Mouse (Mus musculus): ENCODE results near the gene Ninl. TPM values are rescaled to one million over a fixed set of nuclear protein-coding genes. Genes with fewer than 3 reads are reported as not detected.

Gene Ninl
- total RNA-seq, 2 experiments from 2014 or later, result 0.29 to 0.43 TPM

- DNase-seq, result no peak
Measured at GRCm38 (mm10) chr2:150997618-150998017, 41.6 kb downstream of the Ninl start.

DNA sequence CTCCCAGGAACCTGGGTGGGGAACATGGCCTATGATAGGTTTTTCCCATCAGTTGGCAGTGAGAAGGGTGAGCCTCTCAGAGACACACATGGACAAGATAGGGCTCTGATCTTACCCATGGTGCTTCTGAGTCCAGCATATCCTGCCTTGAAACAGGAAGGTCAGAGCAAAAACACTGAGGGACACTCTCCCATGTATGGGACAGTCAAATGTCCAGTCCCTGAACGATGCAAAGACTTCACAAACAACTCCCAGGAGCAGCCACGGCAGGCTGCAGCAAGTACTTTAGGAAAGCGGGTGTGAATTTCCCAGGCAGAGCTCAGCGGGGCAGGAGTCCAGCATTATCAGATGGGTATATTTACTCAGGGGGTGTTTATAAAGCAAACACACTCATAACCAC is 43.9 kb downstream of the Ninl start:
- DNase-seq, result no peak

- no peak for DNase-seq
Measured at GRCm38 (mm10) chr2:150991050-150991449, 48.1 kb downstream of the Ninl start.

DNA sequence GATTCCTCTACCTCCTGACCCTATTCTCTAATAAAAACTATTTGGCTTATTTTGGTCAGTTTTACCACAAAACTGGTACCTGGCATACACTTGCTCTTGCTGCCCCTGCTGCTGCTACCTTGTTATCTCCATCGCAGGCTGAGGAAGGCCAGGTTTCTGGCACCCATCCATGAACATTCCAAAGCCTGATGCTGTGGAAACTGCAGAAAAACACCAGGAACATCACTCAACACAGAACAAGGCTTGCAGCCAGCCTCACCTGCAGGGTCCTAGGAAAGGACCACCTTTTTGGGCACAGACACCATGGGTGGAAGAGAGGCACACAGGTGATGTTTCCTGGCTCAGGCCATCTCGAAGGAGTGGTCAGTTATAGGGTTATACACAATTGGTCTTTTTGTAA is 48.7 kb downstream of the Ninl start:
- no peak for DNase-seq

DNA sequence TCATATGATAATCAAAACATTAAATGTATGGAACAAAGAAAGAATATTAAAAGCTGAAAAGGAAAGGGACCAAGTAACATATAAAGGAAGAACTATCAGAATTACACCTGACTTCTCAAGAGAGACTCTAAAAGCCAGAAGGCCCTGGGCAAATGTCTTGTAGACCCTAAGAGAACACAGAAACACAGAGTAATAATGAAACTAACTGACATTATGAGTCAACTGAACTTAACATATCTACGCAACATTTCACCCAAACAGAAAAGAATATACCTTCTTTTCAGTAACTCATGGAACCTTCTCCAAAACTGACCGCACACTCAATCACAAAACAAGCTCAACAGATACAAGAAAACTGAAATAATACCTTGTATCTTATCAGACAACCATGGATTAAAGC is 53.8 kb downstream of the Ninl start:
- DNase-seq, result no peak

GRCm38 (mm10) chr2:150982051-150982450 is 57.1 kb downstream of the Ninl start:
- no peak for DNase-seq

DNA sequence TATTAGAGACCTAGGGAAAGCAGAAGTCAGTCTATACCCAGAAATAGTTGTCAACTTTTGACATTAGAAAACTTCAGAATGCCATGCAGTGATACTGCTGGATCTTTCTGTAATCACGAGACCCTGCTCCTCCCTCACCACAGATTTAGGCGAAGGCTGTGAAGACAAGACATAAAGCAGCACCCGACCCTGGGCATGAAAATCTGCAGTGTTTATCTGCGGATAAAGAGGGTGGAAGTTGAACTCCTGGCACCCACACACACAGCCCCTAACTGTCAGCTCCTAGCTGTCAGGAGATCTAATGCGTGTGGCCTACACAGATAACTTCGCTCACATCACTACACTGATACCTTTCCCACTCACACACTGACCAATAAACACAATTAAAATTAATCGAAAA is 57.7 kb downstream of the Ninl start:
- no peak for DNase-seq

GRCm38 (mm10) chr2:150979861-150980620 is 59.1 kb downstream of the Ninl start:
- DNase-seq, result no peak

DNA sequence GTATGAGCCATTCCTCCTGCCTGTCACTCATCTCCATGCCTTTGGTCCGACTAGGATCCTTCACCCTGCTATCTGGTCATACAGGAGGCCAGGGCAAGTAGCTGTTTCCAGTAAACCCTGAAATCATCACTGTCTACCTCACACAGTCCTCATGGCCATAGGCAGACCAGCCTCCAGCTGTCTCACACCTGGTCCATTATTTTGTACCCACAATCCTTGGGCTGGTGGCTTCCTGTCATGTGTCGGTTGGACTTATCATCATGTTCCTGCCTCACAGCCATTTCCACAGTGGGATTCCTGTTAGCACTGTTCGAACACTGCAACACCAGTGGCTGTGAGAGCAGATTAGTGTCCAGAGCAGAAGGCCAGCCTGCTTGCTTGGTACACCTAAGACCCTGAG is 60.4 kb downstream of the Ninl start:
- no peak for DNase-seq

DNA sequence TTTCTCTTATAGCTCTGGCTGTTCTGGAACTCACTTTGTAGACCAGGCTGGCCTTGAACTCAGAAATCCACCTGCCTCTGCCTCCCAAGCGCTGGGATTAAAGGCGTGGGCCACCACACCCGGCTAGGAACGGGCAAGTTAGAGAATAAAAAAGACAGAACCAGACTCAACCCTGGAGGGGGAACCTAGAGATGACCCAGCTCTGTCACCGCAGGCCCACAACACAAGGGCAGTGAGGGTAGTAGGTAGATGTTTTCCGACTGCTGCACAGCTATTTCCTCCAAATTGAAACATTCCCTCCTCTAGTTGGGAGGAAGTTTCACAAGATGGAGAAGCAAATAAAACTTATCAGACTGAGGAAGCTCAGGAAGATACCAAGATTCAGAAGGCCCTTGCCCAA is 61.5 kb downstream of the Ninl start:
- DNase-seq, result no peak

GRCm38 (mm10) chr2:150976871-150977270 is 62.3 kb downstream of the Ninl start:
- no peak for DNase-seq

- DNase-seq, result no peak
Measured at GRCm38 (mm10) chr2:150973401-150974115, 65.6 kb downstream of the Ninl start.

- DNase-seq, result no peak
Measured at GRCm38 (mm10) chr2:150972681-150973080, 66.5 kb downstream of the Ninl start.

DNA sequence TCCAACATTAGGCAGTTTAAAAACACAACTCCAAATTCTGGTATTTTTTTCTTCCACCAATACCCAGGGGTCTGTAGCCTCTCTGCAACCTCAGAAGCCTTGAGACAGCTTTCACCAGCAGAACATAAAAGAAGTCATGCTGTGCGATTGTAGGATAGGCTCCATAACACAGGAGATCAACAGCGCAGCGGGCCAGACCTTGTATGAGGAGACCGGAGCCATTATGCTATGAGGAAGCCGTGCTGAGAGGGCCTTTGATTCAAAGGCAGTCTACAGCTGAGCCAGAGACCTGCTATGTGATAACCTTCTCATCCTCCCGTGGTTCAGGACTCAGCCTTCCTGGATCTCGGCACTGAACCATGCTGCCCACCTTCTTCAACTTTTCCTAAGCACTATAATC is 67.3 kb downstream of the Ninl start:
- DNase-seq, result no peak

DNA sequence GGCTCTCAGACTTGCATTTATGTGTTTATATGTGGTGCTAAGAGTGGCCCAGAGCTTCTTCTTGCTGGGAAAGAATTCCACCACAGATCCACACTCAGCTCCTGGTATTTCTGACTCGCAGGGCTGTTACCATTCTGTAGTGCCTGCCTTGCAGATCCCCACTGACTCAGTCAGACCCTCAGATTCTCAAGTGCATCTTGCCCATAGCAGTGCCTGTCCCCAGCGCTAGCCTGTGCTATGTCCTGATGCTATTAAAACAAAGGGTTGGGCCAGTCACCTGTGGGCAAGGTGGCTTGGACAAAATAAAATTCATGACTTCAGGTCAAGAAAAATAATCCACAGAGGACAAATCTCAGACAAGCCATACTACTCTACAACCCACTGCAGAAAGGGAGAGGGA is 70.0 kb downstream of the Ninl start:
- DNase-seq, result no peak

GRCm38 (mm10) chr2:150967491-150967890 is 71.7 kb downstream of the Ninl start:
- no peak for DNase-seq

GRCm38 (mm10) chr2:150965951-150966350 is 73.2 kb downstream of the Ninl start:
- no peak for DNase-seq

DNA sequence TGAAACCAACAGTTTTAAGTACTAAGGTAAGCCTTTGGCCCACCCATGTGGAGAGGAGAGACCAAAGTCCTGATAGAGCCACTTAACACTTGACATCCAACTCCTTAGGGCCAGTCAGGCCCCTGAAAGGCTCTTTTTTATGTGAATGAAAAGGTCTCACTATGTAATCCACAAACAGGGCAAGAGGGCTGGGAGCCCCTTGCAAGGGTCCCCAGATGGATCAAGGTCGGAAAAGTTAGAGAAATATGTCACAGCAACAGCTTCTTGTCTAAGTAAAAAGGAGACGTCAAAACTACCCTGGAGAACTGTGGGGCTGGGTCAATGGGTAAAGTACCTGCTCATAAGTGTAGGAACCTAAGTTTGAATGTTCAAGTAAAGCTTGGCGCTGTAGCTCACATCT is 74.5 kb downstream of the Ninl start:
- DNase-seq, result no peak

DNA sequence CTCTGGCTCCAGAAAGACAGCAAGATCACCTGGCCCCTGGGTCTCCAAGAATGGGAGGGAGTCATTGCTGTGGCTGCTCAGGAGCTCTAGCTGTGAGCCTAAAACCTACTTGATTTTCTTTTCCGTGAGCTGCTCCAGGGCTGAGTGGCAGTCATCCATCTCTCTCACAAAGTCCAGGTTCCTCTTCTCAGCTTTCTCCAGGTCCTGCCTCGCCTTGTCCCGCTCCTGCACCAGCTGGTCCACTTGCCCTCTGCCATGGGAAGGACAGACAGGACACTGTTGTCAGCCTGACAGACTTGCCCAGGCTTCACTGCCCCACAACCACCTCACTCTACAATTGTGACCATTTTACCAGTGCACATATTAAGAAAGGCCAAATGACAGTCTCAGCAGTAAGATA is 75.9 kb downstream of the Ninl start:
- DNase-seq, result no peak

GRCm38 (mm10) chr2:150959521-150959920 is 79.7 kb downstream of the Ninl start:
- DNase-seq, result no peak

GRCm38 (mm10) chr2:150955859-150956258 is 83.3 kb downstream of the Ninl start:
- DNase-seq, result no peak

- DNase-seq, result no peak
Measured at GRCm38 (mm10) chr2:150951201-150951600, 88.0 kb downstream of the Ninl start.

DNA sequence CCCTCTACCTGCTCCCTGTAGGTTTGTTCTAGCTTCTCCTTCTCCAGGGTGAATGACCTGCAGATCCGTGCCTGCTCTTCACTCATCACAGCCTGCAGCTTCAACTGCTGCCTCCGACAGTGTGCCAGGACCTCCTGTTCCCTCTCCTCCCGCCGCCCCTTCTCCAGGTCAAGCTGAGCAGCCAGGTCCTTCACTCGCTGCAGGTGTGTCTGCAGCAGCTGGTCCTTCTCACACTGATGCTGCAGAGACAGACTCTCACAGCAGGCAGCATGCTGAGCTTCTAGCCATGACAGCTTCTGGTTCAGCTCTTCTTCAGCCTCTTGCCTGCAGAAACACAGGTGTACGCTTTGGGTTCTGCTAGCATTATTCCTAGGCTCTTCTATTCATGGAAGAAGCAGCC is 89.1 kb downstream of the Ninl start:
- no peak for DNase-seq

GRCm38 (mm10) chr2:150949652-150950051 is 89.5 kb downstream of the Ninl start:
- no peak for DNase-seq
